ENCODE assay signal across 20 mouse cellular contexts in genomic region chr12:85009776-85010175, GRCm38 (mm10). TPM values are rescaled to one million over a fixed set of nuclear protein-coding genes. Genes with fewer than 3 reads are reported as not detected.
DNase-seq lines count a peak whose midpoint lies in the region; TF ChIP-seq lines count a peak whose summit lies in the region.
"Had no signal": no experiment of that assay in that cellular context is flagged by ENCODE, and none has a peak within 500 bp of the region (broad histone marks: within the 10 kb centered on the region; RNA-seq: fewer than 3 reads in every experiment).

No protein-coding gene starts in this region.

- TF ChIP-seq EP300 in heart, adult 2 months (IDR thresholded peaks at IDR 0.05; ENCODE audit: insufficient read depth, low read depth, low read length), result no peak

- H3K9ac ChIP-seq in heart, adult 2 months (ENCODE audit: low read depth, low read length), result no peak overlapping the region
- H3K9ac ChIP-seq: embryonic facial prominence, embryonic 13.5 days; forebrain, embryonic 13.5 days; hindbrain, embryonic 13.5 days; limb, embryonic 15.5 days had no signal

- 64% methylated on average over 1 of the region's 1 CpGs for WGBS in heart, adult 2 months

- no peak overlapping the region for H3K4me3 ChIP-seq in heart, adult 2 months
- H3K4me3 ChIP-seq: embryonic facial prominence, embryonic 13.5 days; erythroblast, embryonic 14.5 days; forebrain, embryonic 13.5 days; gastrocnemius, adult 2 months; hindbrain, embryonic 13.5 days; limb, embryonic 15.5 days; midbrain, embryonic 10.5 days had no signal

- H3K79me2 ChIP-seq in heart, adult 2 months (replicated peaks; ENCODE audit: control insufficient read depth, insufficient read depth, low read length), result peaks cover 1% of the 10 kb centered on the region

- DNase-seq in heart, postnatal 4 days, result peak; percentile 17
- DNase-seq in heart, adult 2 months, result no peak
- DNase-seq in lung, postnatal 10 days, result peak; percentile 44
- DNase-seq in lung, postnatal 4 days, result no peak
- peak; percentile 46 for DNase-seq in NIH3T3 (ENCODE audit: low read depth)
- no peak for DNase-seq in frontal cortex, postnatal 14 days (ENCODE audit: low spot score in 2 of 2)
- DNase-seq in spleen, postnatal 4 days (ENCODE audit: low spot score in 2 of 2), result no peak
- DNase-seq: cerebellum, adult 18-20 months; cerebellum, postnatal 36 days; embryo, embryonic 11 days; gastrocnemius, adult 2 months; kidney, adult 11 months; left cerebral cortex, postnatal 4 days had no signal

- TF ChIP-seq CTCF in heart, adult 2 months (IDR thresholded peaks at IDR 0.05), result no peak

- TF ChIP-seq POLR2A in heart, adult 2 months (IDR thresholded peaks at IDR 0.05; ENCODE audit: insufficient read depth, low read depth, low read length), result no peak

- intact Hi-C loops in heart, adult 2 months (cut with DNase I), result no loop called here

- peaks cover 2% of the 10 kb centered on the region for H3K36me3 ChIP-seq in heart, adult 2 months (ENCODE audit: control insufficient read depth, insufficient read depth, low read length)

- no peak overlapping the region for H3K27ac ChIP-seq in heart, adult 2 months
- H3K27ac ChIP-seq: embryonic facial prominence, embryonic 13.5 days; forebrain, embryonic 13.5 days; gastrocnemius, adult 2 months; hindbrain, embryonic 13.5 days; limb, embryonic 15.5 days; midbrain, embryonic 10.5 days; stomach, postnatal 0 days had no signal

- H3K27me3 ChIP-seq in heart, adult 2 months (ENCODE audit: control insufficient read depth, insufficient read depth, low read length), result no peaks in the 10 kb centered on the region
- H3K27me3 ChIP-seq: embryonic facial prominence, embryonic 13.5 days; forebrain, embryonic 13.5 days; hindbrain, embryonic 13.5 days; limb, embryonic 15.5 days had no signal

- H3K4me1 ChIP-seq in heart, adult 2 months (ENCODE audit: control insufficient read depth, insufficient read depth, low read length), result peaks cover 4% of the 10 kb centered on the region
- H3K4me1 ChIP-seq: embryonic facial prominence, embryonic 13.5 days; forebrain, embryonic 13.5 days; hindbrain, embryonic 13.5 days; limb, embryonic 15.5 days; midbrain, embryonic 10.5 days had no signal

RNA-seq across cellular contexts. Expression of gene Ylpm1, which starts 13.7 kb away (rescaled TPM):
- total RNA-seq in heart, postnatal 4 days (2021), result 10 to 100 TPM; 39.4 to 45.2 TPM
- 10 to 100 TPM; 26.7 to 26.8 TPM for total RNA-seq in heart, adult 2 months (2021)
- polyA plus RNA-seq in heart, adult 2 months (2012; rRNA removed), result 9.3 and 12.1 TPM in 2 replicates

RNA-seq across cellular contexts. Expression of gene Arel1, which starts 39.1 kb away (rescaled TPM):
- total RNA-seq in heart, postnatal 4 days (2021), result 10 to 100 TPM; 38.5 to 40.1 TPM
- 10 to 100 TPM; 34.9 to 45.2 TPM for total RNA-seq in heart, adult 2 months (2021)
- 29.5 and 45.9 TPM in 2 replicates for polyA plus RNA-seq in heart, adult 2 months (2012; rRNA removed)

RNA-seq across cellular contexts. Expression of gene Fcf1, which starts 39.1 kb away (rescaled TPM):
- total RNA-seq in heart, postnatal 4 days (2021), result 10 to 100 TPM; 47.9 to 49.5 TPM
- 10 to 100 TPM; 31.8 to 35.1 TPM for total RNA-seq in heart, adult 2 months (2021)
- 28.1 and 54.1 TPM in 2 replicates for polyA plus RNA-seq in heart, adult 2 months (2012; rRNA removed)

Comparison
In these comparisons a context has a peak if more than half of its experiments do, and no peak if none do; other contexts are left out.
1. DNase-seq: peak in heart, postnatal 4 days (single experiment), lung, postnatal 10 days (single experiment) and NIH3T3 (single experiment); none in heart, adult 2 months (0 of 2), lung, postnatal 4 days (0 of 2), frontal cortex, postnatal 14 days (0 of 2) and spleen, postnatal 4 days (0 of 2).